Mouse (Mus musculus) G1E (cell line): ENCODE data around the gene Tspan9. TPM values are rescaled to one million over a fixed set of nuclear protein-coding genes. Genes with fewer than 3 reads are reported as not detected.

Experiments
- ATAC-seq: 2 replicates; pipeline ENCODE4 v1.8.0; 2016; ENCODE audit warnings: mild to moderate bottlenecking; ENCODE audit not compliant: insufficient number of reproducible peaks, poor library complexity, low FRiP score, severe bottlenecking; ENCODE audit errors: extremely low read depth
- DNase-seq: peaks from one replicate; pipeline ENCODE4 v3.0.0; 2012; ENCODE audit warnings: low spot score
- H3K27me3 ChIP-seq: 2 replicates; pipeline ENCODE4 v1.6.1; 2012; ENCODE audit warnings: mild to moderate bottlenecking, low read length, inconsistent platforms; ENCODE audit not compliant: insufficient read depth
- H3K36me3 ChIP-seq: replicated peaks from 2 replicates; pipeline ENCODE3; 2012; ENCODE audit warnings: mild to moderate bottlenecking, inconsistent platforms
- H3K4me1 ChIP-seq: 2 replicates; pipeline ENCODE4 v1.6.1; 2012; ENCODE audit warnings: low read depth, low read length, inconsistent platforms, mixed read lengths; ENCODE audit not compliant: insufficient read depth
- H3K4me3 ChIP-seq: 2 replicates; pipeline ENCODE4 v1.5.1; 2012; ENCODE audit warnings: low read depth, mild to moderate bottlenecking, inconsistent platforms, low read length, moderate library complexity, mixed read lengths
- H3K9me3 ChIP-seq: replicated peaks from 2 replicates; pipeline ENCODE4 v1.6.1; 2012; ENCODE audit warnings: inconsistent platforms
- CTCF ChIP-seq: IDR thresholded peaks from 2 replicates; pipeline ENCODE4 v1.5.1; 2012; ENCODE audit warnings: low read depth, low read length, inconsistent platforms, mixed read lengths
- GATA1 ChIP-seq: IDR thresholded peaks from 2 replicates; pipeline ENCODE4 v1.6.1; 2012; ENCODE audit warnings: borderline replicate concordance, low read length, inconsistent platforms, mixed read lengths
- GATA2 ChIP-seq: IDR thresholded peaks from 2 replicates; pipeline ENCODE4 v1.6.1; 2012; ENCODE audit warnings: low read depth, low read length, inconsistent platforms, borderline replicate concordance
- POLR2AphosphoS5 ChIP-seq: IDR thresholded peaks from 2 replicates; pipeline ENCODE4 v1.6.1; 2012; ENCODE audit warnings: low read depth, low read length, inconsistent platforms; ENCODE audit not compliant: insufficient replicate concordance
- TAL1 ChIP-seq: conservative IDR thresholded peaks from 2 replicates; pipeline ENCODE4 v1.6.1; 2012; ENCODE audit warnings: low read depth, low read length, inconsistent platforms, mixed read lengths
- polyA plus RNA-seq: library from polyadenylated mRNA; stranded (reverse); fragments of >175 nt; gene quantifications from 2 replicates; pipeline ENCODE4 v1.2.3, GENCODE M21; 2012
- total RNA-seq, 2 experiments: library from RNA; stranded (forward) in 1 of 2; stranded (reverse) in 1 of 2; fragments of 200-1000 nt in 1 of 2; fragments of >200 nt in 1 of 2; fragmentation: Nextera tagmentation in 1 of 2; gene quantifications; 2 replicates each; pipeline ENCODE4 v1.2.3; 2014 to 2017

The Tspan9 gene
- total and polyA plus RNA-seq, 3 experiments, result 0.16 TPM; not detected in 2

GRCm38 (mm10) chr6:128029517-128030348 is 113.7 kb downstream of the Tspan9 start:
- Histone ChIP-seq H3K4me3 (no peak overlapping the region; the same call in 1 of the 2 replicates), H3K4me1 (no peaks in the 10 kb centered on the region), H3K27me3 (no peaks in the 10 kb centered on the region), H3K36me3 (no peaks in the 10 kb centered on the region), H3K9me3 (peaks cover 86% of the 10 kb centered on the region)
- TF ChIP-seq POLR2AphosphoS5 (no peak), GATA1 (no peak), GATA2 (no peak), CTCF (no peak), TAL1 (no peak)
- DNase-seq (no peak), ATAC-seq (no peak)

- no peak for TF ChIP-seq GATA1
- no peak for TF ChIP-seq TAL1
- no peak for TF ChIP-seq GATA2
- TF ChIP-seq POLR2AphosphoS5, result no peak
- no peak for TF ChIP-seq CTCF
- H3K4me3 ChIP-seq, result no peak overlapping the region
- H3K36me3 ChIP-seq, result no peaks in the 10 kb centered on the region
- no peaks in the 10 kb centered on the region for H3K4me1 ChIP-seq
- ATAC-seq, result no peak
- H3K9me3 ChIP-seq, result peaks cover 85% of the 10 kb centered on the region
- H3K27me3 ChIP-seq, result no peaks in the 10 kb centered on the region
- no peak for DNase-seq
Observed at GRCm38 (mm10) chr6:128028116-128028940, 115.1 kb downstream of the Tspan9 start.

- Histone ChIP-seq H3K36me3 (no peaks in the 10 kb centered on the region), H3K9me3 (peaks cover 84% of the 10 kb centered on the region), H3K27me3 (no peaks in the 10 kb centered on the region), H3K4me3 (no peak overlapping the region), H3K4me1 (no peaks in the 10 kb centered on the region)
- ATAC-seq (no peak), DNase-seq (no peak)
- TF ChIP-seq POLR2AphosphoS5 (no peak), GATA2 (no peak), GATA1 (no peak), CTCF (no peak)
Observed at GRCm38 (mm10) chr6:128025997-128026396, 117.4 kb downstream of the Tspan9 start.

- H3K4me1 ChIP-seq, result no peaks in the 10 kb centered on the region
- peaks cover 85% of the 10 kb centered on the region for H3K9me3 ChIP-seq
- no peak overlapping the region for H3K4me3 ChIP-seq
- H3K27me3 ChIP-seq, result no peaks in the 10 kb centered on the region
- no peak for ATAC-seq
- TF ChIP-seq GATA2 (no peak), GATA1 (no peak), POLR2AphosphoS5 (no peak), TAL1 (no peak), CTCF (no peak)
- H3K36me3 ChIP-seq, result no peaks in the 10 kb centered on the region
- no peak for DNase-seq
Observed at GRCm38 (mm10) chr6:128025581-128025980, 117.8 kb downstream of the Tspan9 start.

GRCm38 (mm10) chr6:128022207-128022606 is 121.2 kb downstream of the Tspan9 start:
- no peaks in the 10 kb centered on the region for H3K4me1 ChIP-seq
- no peak for TF ChIP-seq GATA1
- TF ChIP-seq POLR2AphosphoS5, result no peak
- TF ChIP-seq CTCF, result no peak
- TF ChIP-seq TAL1, result no peak
- no peak for TF ChIP-seq GATA2
- DNase-seq (no peak), ATAC-seq (no peak)
- no peaks in the 10 kb centered on the region for H3K27me3 ChIP-seq
- no peak overlapping the region for H3K4me3 ChIP-seq
- no peaks in the 10 kb centered on the region for H3K36me3 ChIP-seq
- peaks cover 81% of the 10 kb centered on the region for H3K9me3 ChIP-seq

GRCm38 (mm10) chr6:128021931-128022202 is 121.5 kb downstream of the Tspan9 start:
- TF ChIP-seq CTCF, result no peak
- no peak for TF ChIP-seq POLR2AphosphoS5
- TF ChIP-seq GATA1, result no peak
- TF ChIP-seq GATA2, result no peak
- TF ChIP-seq TAL1, result no peak
- Histone ChIP-seq H3K27me3 (no peaks in the 10 kb centered on the region), H3K9me3 (peaks cover 82% of the 10 kb centered on the region), H3K4me1 (no peaks in the 10 kb centered on the region), H3K36me3 (no peaks in the 10 kb centered on the region), H3K4me3 (no peak overlapping the region)
- ATAC-seq (no peak), DNase-seq (no peak)
